Mouse (Mus musculus) naive thymus-derived CD4-positive, alpha-beta T cell, adult 2 months (primary cell): ENCODE measurements at regions not wholly inside any gene's neighbourhood (a gene's known extent, or its start where the extent isn't known, plus 50 kb on each side); places are given as distances from the start of the nearest gene placed in this dataset.
A peak's percentile ranks its signal among the peaks of the same experiment; 100 is the strongest.
"Not testable (repeated sequence)": the region's sequence is repeated elsewhere in the genome, so short reads cannot be mapped to it uniquely, and the experiment has no call there.

Experiments
- DNase-seq: peaks from one replicate; pipeline ENCODE4 v3.0.0-alpha.2; 2011; ENCODE audit warnings: low read depth

- DNase-seq = not testable (repeated sequence)
Observed at GRCm38 (mm10) chr3:31708367-31708766, 193.9 kb upstream of the Kcnmb2 start.

- no peak for DNase-seq
Observed at GRCm38 (mm10) chr3:31741289-31741688, 161.0 kb upstream of the Kcnmb2 start.

- DNase-seq = no peak
Observed at GRCm38 (mm10) chr3:31755881-31756280, 146.4 kb upstream of the Kcnmb2 start.

GRCm38 (mm10) chr3:31769193-31769592 lies 133.1 kb upstream of the Kcnmb2 start:
- no peak for DNase-seq

GRCm38 (mm10) chr3:31790342-31790970 lies 111.9 kb upstream of the Kcnmb2 start:
- peak; percentile 2 for DNase-seq

GRCm38 (mm10) chr3:31793466-31794040 lies 108.8 kb upstream of the Kcnmb2 start:
- no peak for DNase-seq

GRCm38 (mm10) chr3:31796621-31797020 lies 105.7 kb upstream of the Kcnmb2 start:
- no peak for DNase-seq

- DNase-seq = no peak
Observed at GRCm38 (mm10) chr3:31799192-31799591, 103.1 kb upstream of the Kcnmb2 start.

- DNase-seq = no peak
Observed at GRCm38 (mm10) chr3:31804038-31804437, 98.3 kb upstream of the Kcnmb2 start.

- DNase-seq = no peak
Observed at GRCm38 (mm10) chr3:31807741-31808140, 94.6 kb upstream of the Kcnmb2 start.

- not testable (repeated sequence) for DNase-seq
Observed at GRCm38 (mm10) chr3:31809131-31809530, 93.2 kb upstream of the Kcnmb2 start.

- DNase-seq = no peak
Observed at GRCm38 (mm10) chr3:31811232-31811631, 91.1 kb upstream of the Kcnmb2 start.

- no peak for DNase-seq
Observed at GRCm38 (mm10) chr3:31831913-31832312, 70.4 kb upstream of the Kcnmb2 start.

GRCm38 (mm10) chr3:31841253-31841652 lies 61.1 kb upstream of the Kcnmb2 start:
- DNase-seq = no peak

GRCm38 (mm10) chr3:31847087-31847486 lies 55.2 kb upstream of the Kcnmb2 start:
- no peak for DNase-seq
